Mouse (Mus musculus): Measurements from ENCODE around the gene Cadps2. TPM values are rescaled to one million over a fixed set of nuclear protein-coding genes. Genes with fewer than 3 reads are reported as not detected.

Cadps2 gene
- polyA plus RNA-seq, 1 experiment from 2014 or later: 9.1 TPM

GRCm38 (mm10) chr6:23728620-23729019 is 110.6 kb downstream of the Cadps2 start:
- Histone ChIP-seq H3K4me1 (ENCODE audit: control insufficient read depth, insufficient read depth, low read length) (no peaks in the 10 kb centered on the region), H3K4me3 (ENCODE audit: low read length) (no peak overlapping the region), H3K27me3 (ENCODE audit: control insufficient read depth, insufficient read depth, low read length) (no peaks in the 10 kb centered on the region), H3K9ac (ENCODE audit: low read depth, low read length) (no peak overlapping the region), H3K4me2 (replicated peaks; ENCODE audit: low read depth, low read length) (no peak overlapping the region), H3K9me3 (ENCODE audit: control insufficient read depth, low read length) (no peaks in the 10 kb centered on the region), H3K27ac (ENCODE audit: low read depth, low read length) (no peak overlapping the region), H3K36me3 (ENCODE audit: control insufficient read depth, insufficient read depth, low read length) (no peaks in the 10 kb centered on the region)
- ATAC-seq (ENCODE audit: low FRiP score, low TSS enrichment): peak; percentile 71; the same call in 1 of the 2 replicates
- 75% methylated on average over 3 of the region's 3 CpGs for WGBS

GRCm38 (mm10) chr6:23723697-23724096 is 115.5 kb downstream of the Cadps2 start:
- no peaks in the 10 kb centered on the region for H3K36me3 ChIP-seq (ENCODE audit: control insufficient read depth, insufficient read depth, low read length)
- no peak overlapping the region for H3K9ac ChIP-seq (ENCODE audit: low read depth, low read length)
- no peak overlapping the region for H3K27ac ChIP-seq (ENCODE audit: low read depth, low read length)
- H3K4me2 ChIP-seq (replicated peaks; ENCODE audit: low read depth, low read length): no peak overlapping the region
- no peaks in the 10 kb centered on the region for H3K9me3 ChIP-seq (ENCODE audit: control insufficient read depth, low read length)
- no peak for ATAC-seq (ENCODE audit: low FRiP score, low TSS enrichment)
- WGBS: 90% methylated on average over 4 of the region's 4 CpGs
- no peak overlapping the region for H3K4me3 ChIP-seq (ENCODE audit: low read length)
- H3K4me1 ChIP-seq (ENCODE audit: control insufficient read depth, insufficient read depth, low read length): no peaks in the 10 kb centered on the region
- no peaks in the 10 kb centered on the region for H3K27me3 ChIP-seq (ENCODE audit: control insufficient read depth, insufficient read depth, low read length)

GRCm38 (mm10) chr6:23720401-23720800 is 118.8 kb downstream of the Cadps2 start:
- no peaks in the 10 kb centered on the region for H3K36me3 ChIP-seq (ENCODE audit: control insufficient read depth, insufficient read depth, low read length)
- H3K4me2 ChIP-seq (replicated peaks; ENCODE audit: low read depth, low read length): no peak overlapping the region
- WGBS: 97% methylated on average over 2 of the region's 2 CpGs
- no peak overlapping the region for H3K9ac ChIP-seq (ENCODE audit: low read depth, low read length)
- ATAC-seq (ENCODE audit: low FRiP score, low TSS enrichment): no peak
- no peak overlapping the region for H3K4me3 ChIP-seq (ENCODE audit: low read length)
- no peaks in the 10 kb centered on the region for H3K27me3 ChIP-seq (ENCODE audit: control insufficient read depth, insufficient read depth, low read length)
- no peaks in the 10 kb centered on the region for H3K4me1 ChIP-seq (ENCODE audit: control insufficient read depth, insufficient read depth, low read length)
- H3K9me3 ChIP-seq (ENCODE audit: control insufficient read depth, low read length): 0 out of 2 replicates have a peak, but pooled peaks cover 5% of the 10 kb centered on the region
- no peak overlapping the region for H3K27ac ChIP-seq (ENCODE audit: low read depth, low read length)

- WGBS: 74% methylated on average over 3 of the region's 3 CpGs
- no peak for ATAC-seq (ENCODE audit: low FRiP score, low TSS enrichment)
- no peaks in the 10 kb centered on the region for H3K4me1 ChIP-seq (ENCODE audit: control insufficient read depth, insufficient read depth, low read length)
- H3K4me2 ChIP-seq (replicated peaks; ENCODE audit: low read depth, low read length): no peak overlapping the region
- H3K27me3 ChIP-seq (ENCODE audit: control insufficient read depth, insufficient read depth, low read length): no peaks in the 10 kb centered on the region
- no peak overlapping the region for H3K4me3 ChIP-seq (ENCODE audit: low read length)
- H3K27ac ChIP-seq (ENCODE audit: low read depth, low read length): no peak overlapping the region
- H3K36me3 ChIP-seq (ENCODE audit: control insufficient read depth, insufficient read depth, low read length): no peaks in the 10 kb centered on the region
- no peak overlapping the region for H3K9ac ChIP-seq (ENCODE audit: low read depth, low read length)
- no peaks in the 10 kb centered on the region for H3K9me3 ChIP-seq (ENCODE audit: control insufficient read depth, low read length)
Observed at GRCm38 (mm10) chr6:23707506-23707905, 131.7 kb downstream of the Cadps2 start.

- Histone ChIP-seq H3K9me3 (ENCODE audit: control insufficient read depth, low read length) (no peaks in the 10 kb centered on the region), H3K9ac (ENCODE audit: low read depth, low read length) (no peak overlapping the region), H3K36me3 (ENCODE audit: control insufficient read depth, insufficient read depth, low read length) (no peaks in the 10 kb centered on the region), H3K4me3 (ENCODE audit: low read length) (no peak overlapping the region), H3K27me3 (ENCODE audit: control insufficient read depth, insufficient read depth, low read length) (no peaks in the 10 kb centered on the region), H3K4me2 (replicated peaks; ENCODE audit: low read depth, low read length) (no peak overlapping the region), H3K27ac (ENCODE audit: low read depth, low read length) (no peak overlapping the region), H3K4me1 (ENCODE audit: control insufficient read depth, insufficient read depth, low read length) (no peaks in the 10 kb centered on the region)
- no peak for ATAC-seq (ENCODE audit: low FRiP score, low TSS enrichment)
- WGBS: 70% methylated on average over 3 of the region's 3 CpGs
Observed at GRCm38 (mm10) chr6:23700879-23701278, 138.3 kb downstream of the Cadps2 start.

- Histone ChIP-seq H3K9me3 (ENCODE audit: control insufficient read depth, low read length) (no peaks in the 10 kb centered on the region), H3K4me1 (ENCODE audit: control insufficient read depth, insufficient read depth, low read length) (no peaks in the 10 kb centered on the region), H3K9ac (ENCODE audit: low read depth, low read length) (no peak overlapping the region), H3K4me2 (replicated peaks; ENCODE audit: low read depth, low read length) (no peak overlapping the region), H3K4me3 (ENCODE audit: low read length) (no peak overlapping the region), H3K27me3 (ENCODE audit: control insufficient read depth, insufficient read depth, low read length) (no peaks in the 10 kb centered on the region), H3K27ac (ENCODE audit: low read depth, low read length) (no peak overlapping the region), H3K36me3 (ENCODE audit: control insufficient read depth, insufficient read depth, low read length) (no peaks in the 10 kb centered on the region)
- 57% methylated on average over 1 of the region's 1 CpGs for WGBS
- ATAC-seq (ENCODE audit: low FRiP score, low TSS enrichment): no peak
Observed at GRCm38 (mm10) chr6:23678172-23678571, 161.0 kb downstream of the Cadps2 start.

GRCm38 (mm10) chr6:23655036-23655435 is 184.2 kb downstream of the Cadps2 start, which contains the start of gene Rnf148:
Gene Rnf148 (minus strand): TSS chr6:23655136.
- no peaks in the 10 kb centered on the region for H3K9me3 ChIP-seq (ENCODE audit: control insufficient read depth, low read length)
- H3K36me3 ChIP-seq (ENCODE audit: control insufficient read depth, insufficient read depth, low read length): no peaks in the 10 kb centered on the region
- H3K27ac ChIP-seq (ENCODE audit: low read depth, low read length): no peak within 1 kb of the TSS
- H3K9ac ChIP-seq (ENCODE audit: low read depth, low read length): no peak within 1 kb of the TSS
- no peak within 1 kb of the TSS for H3K4me3 ChIP-seq (ENCODE audit: low read length)
- no peak for ATAC-seq (ENCODE audit: low FRiP score, low TSS enrichment)
- no peak within 1 kb of the TSS for H3K4me2 ChIP-seq (replicated peaks; ENCODE audit: low read depth, low read length)
- H3K27me3 ChIP-seq (ENCODE audit: control insufficient read depth, insufficient read depth, low read length): no peaks in the 10 kb centered on the region
- 93% methylated on average over 2 of the region's 2 CpGs for WGBS
- H3K4me1 ChIP-seq (ENCODE audit: control insufficient read depth, insufficient read depth, low read length): no peaks in the 10 kb centered on the region

GRCm38 (mm10) chr6:23650205-23650604 is 189.0 kb downstream of the Cadps2 start, which contains the start of gene Rnf133:
Gene Rnf133 (minus strand): TSS chr6:23650305.
- no peaks in the 10 kb centered on the region for H3K36me3 ChIP-seq (ENCODE audit: control insufficient read depth, insufficient read depth, low read length)
- no peak for ATAC-seq (ENCODE audit: low FRiP score, low TSS enrichment)
- H3K4me3 ChIP-seq (ENCODE audit: low read length): no peak within 1 kb of the TSS
- no peaks in the 10 kb centered on the region for H3K4me1 ChIP-seq (ENCODE audit: control insufficient read depth, insufficient read depth, low read length)
- H3K9me3 ChIP-seq (ENCODE audit: control insufficient read depth, low read length): no peaks in the 10 kb centered on the region
- H3K27me3 ChIP-seq (ENCODE audit: control insufficient read depth, insufficient read depth, low read length): no peaks in the 10 kb centered on the region
- H3K4me2 ChIP-seq (replicated peaks; ENCODE audit: low read depth, low read length): no peak within 1 kb of the TSS
- no peak within 1 kb of the TSS for H3K27ac ChIP-seq (ENCODE audit: low read depth, low read length)
- H3K9ac ChIP-seq (ENCODE audit: low read depth, low read length): no peak within 1 kb of the TSS
- WGBS: 86% methylated on average over 2 of the region's 2 CpGs

- no peak for ATAC-seq (ENCODE audit: low FRiP score, low TSS enrichment)
- no peak overlapping the region for H3K9ac ChIP-seq (ENCODE audit: low read depth, low read length)
- H3K27ac ChIP-seq (ENCODE audit: low read depth, low read length): no peak overlapping the region
- no peak overlapping the region for H3K4me3 ChIP-seq (ENCODE audit: low read length)
- no peaks in the 10 kb centered on the region for H3K4me1 ChIP-seq (ENCODE audit: control insufficient read depth, insufficient read depth, low read length)
- H3K36me3 ChIP-seq (ENCODE audit: control insufficient read depth, insufficient read depth, low read length): no peaks in the 10 kb centered on the region
- H3K9me3 ChIP-seq (ENCODE audit: control insufficient read depth, low read length): no peaks in the 10 kb centered on the region
- H3K4me2 ChIP-seq (replicated peaks; ENCODE audit: low read depth, low read length): no peak overlapping the region
- WGBS: 79% methylated on average over 8 of the region's 8 CpGs
- H3K27me3 ChIP-seq (ENCODE audit: control insufficient read depth, insufficient read depth, low read length): no peaks in the 10 kb centered on the region
Observed at GRCm38 (mm10) chr6:23648732-23649131, 190.5 kb downstream of the Cadps2 start.
